Mouse (Mus musculus) duodenum, adult 2 months (tissue): ENCODE measurements around the gene Dcp1a. TPM values are rescaled to one million over a fixed set of nuclear protein-coding genes. Genes with fewer than 3 reads are reported as not detected.

Source experiments
- polyA plus RNA-seq: library from polyadenylated mRNA; depleted of rRNA; stranded (reverse); fragments of >200 nt; gene quantifications from 2 replicates; pipeline ENCODE4 v1.2.3, GENCODE M21; 2012; ENCODE audit warnings: low replicate concordance; rRNA removed

Dcp1a gene
- polyA plus RNA-seq, result 18.2 and 32.6 TPM in 2 replicates

DNA sequence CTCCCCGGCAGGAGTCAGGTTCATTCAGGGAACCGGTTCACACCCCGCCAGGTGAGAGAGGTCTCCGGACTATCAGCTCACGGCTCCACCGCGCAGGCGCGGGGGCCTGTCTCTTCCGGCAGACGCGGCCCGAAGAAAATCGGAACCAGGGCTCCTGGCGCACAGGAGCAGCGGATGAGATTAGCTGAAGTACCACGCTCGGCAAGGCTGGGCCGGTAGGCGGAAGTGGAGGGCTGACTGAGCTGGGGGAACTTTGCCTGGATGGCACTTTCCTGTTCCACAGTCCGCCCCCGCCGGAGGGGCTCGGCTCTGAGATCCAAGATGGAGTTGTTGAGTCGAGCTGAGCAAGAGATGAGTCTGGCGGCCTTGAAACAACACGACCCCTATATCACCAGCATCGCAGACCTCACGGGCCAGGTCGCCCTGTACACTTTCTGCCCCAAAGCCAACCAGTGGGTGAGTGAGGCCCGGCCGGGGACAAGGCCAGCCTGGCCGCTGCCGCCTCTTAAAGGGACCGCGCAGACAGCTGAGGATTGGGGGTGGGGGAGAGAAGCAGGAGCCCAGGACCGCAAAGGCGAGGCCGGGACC, at the start of gene Dcp1a:
Dcp1a (plus strand) TSS at position 175 of the 588 bp plus-strand sequence.

DNA sequence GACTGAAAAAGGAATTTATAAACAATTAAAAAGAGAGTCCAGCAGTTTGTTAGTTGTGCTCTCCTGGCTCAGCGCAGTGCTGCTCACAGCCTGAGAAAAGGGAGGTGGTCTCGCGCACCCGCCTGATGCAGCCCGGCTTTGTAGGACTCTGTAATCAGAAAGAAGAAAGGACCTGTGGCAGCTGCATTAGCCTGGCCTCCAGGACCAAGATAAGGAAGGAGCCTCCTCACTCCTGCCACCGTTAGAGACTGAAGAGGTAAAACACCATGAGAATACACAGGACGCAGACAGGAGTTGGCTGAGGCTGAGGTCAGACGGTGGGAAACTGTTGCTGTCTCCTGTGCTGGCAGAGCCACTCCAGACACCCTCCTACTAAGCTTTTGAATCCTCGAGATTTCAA, 12.0 kb downstream of the Dcp1a start, which contains the start of gene Cacna1d:
Cacna1d (minus strand) TSS at position 114 of the 400 bp plus-strand sequence.

DNA sequence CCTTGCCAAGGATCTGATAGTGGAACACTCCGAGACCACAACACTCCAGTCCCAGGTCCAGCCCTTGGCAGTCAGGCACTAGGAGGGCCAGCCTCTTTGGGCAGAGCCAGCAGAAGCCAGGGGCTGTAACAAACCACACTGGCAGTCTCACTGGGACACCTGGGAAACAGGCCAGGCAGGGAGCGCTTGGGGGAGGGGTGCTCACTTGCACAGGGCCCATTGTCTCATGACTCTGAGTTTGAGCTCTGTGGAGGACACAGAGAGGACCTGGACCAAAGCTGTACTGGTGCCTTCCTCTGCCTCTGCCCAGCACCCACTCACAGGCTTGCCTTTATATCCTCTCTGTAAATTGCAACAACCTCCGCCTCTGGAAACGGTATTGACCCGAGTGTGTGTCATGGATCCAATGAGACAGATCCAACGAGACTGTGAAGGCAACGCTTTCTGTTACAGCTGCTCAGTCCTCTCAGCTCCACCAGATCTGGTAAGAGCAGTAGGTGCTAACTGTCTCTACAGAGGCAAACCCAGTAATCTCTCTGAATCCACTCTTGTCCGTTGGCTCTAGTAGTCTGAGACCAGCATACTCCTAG, 68.9 kb downstream of the Dcp1a start, which contains the start of gene Tkt:
Tkt (plus strand) TSS at position 229 of the 590 bp plus-strand sequence.

Other genes starting within 250 kb of the Dcp1a start
- 1.1 and 3.3 TPM in 2 replicates for gene Cacna1d, start 11.9 kb downstream of the Dcp1a start, polyA plus RNA-seq
- gene Tkt, start 68.8 kb downstream of the Dcp1a start, polyA plus RNA-seq, result 502 and 506 TPM in 2 replicates
- gene Prkcd, start 146.7 kb downstream of the Dcp1a start, polyA plus RNA-seq, result 154 and 219 TPM in 2 replicates
- gene Rft1, start 174.8 kb downstream of the Dcp1a start, polyA plus RNA-seq, result 4.1 and 4.6 TPM in 2 replicates
- 0.27 and 0.34 TPM in 2 replicates for gene Sfmbt1, start 235.3 kb downstream of the Dcp1a start, polyA plus RNA-seq